Mouse (Mus musculus) heart, adult 2 months (tissue): ENCODE results near the gene Hs3st6.

Experiments used
- CTCF ChIP-seq: fragments of 200-600 bp; IDR thresholded peaks from 2 replicates; pipeline ENCODE4 v1.8.1; 2022; ENCODE audit warnings: antibody characterized with exemption, mild to moderate bottlenecking, moderate library complexity
- EP300 ChIP-seq: fragments of 200-500 bp; IDR thresholded peaks from 2 replicates; pipeline ENCODE4 v1.6.1; 2011; ENCODE audit warnings: low read depth, low read length, control low read depth; ENCODE audit not compliant: insufficient read depth
- POLR2A ChIP-seq: fragments of 200-500 bp; IDR thresholded peaks from 2 replicates; pipeline ENCODE4 v1.6.1; 2011; ENCODE audit warnings: mild to moderate bottlenecking, low read depth, low read length, control low read depth; ENCODE audit not compliant: insufficient read depth

DNA sequence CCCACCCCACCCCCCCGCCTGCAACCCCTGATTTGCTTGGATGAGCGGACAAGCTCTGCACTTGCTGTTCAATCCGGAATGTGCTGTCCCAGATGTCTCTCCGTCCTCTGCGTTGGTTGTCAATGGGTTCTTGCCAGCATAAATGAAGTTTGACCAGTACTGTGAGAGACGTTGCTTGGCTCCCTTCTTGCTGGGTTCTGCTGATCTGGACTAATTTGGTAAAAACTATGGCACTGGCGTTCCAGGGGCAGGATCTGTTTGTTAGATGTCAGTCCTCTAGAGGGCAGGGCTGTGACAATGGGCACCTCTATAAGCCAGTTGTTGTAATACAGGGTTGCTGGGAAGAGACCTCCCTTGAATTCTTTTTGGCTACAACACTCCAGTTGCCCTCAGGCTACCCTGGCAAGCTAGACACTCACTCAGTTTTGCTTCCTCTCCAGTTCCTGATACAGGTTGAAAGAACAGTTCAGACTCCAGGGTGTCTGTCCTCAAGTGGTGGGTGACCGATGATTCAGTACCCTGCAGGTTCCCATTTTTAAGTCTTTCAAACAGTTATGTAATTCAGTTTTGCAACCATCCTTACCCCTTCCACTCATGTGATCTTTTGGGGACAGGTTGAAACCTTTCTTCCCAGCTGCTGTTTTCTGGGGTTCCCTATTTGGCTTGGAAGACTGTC is 15.5 kb upstream of the Hs3st6 start:
- TF ChIP-seq EP300 (no peak), CTCF (peak; percentile 36), POLR2A (no peak)
